Mouse (Mus musculus) v-Abl transformed pro-B cells (cell line): ENCODE results near the gene Rcvrn.

Experiments
- in situ Hi-C, 2 experiments: fragments of 400-800 bp; cut with MboI; formaldehyde crosslinking; loops; one replicate each; pipeline ENCODE4 v1.15.1; 2025; ENCODE audit not compliant: unreplicated experiment in 2 of 2

Gene Rcvrn

DNA sequence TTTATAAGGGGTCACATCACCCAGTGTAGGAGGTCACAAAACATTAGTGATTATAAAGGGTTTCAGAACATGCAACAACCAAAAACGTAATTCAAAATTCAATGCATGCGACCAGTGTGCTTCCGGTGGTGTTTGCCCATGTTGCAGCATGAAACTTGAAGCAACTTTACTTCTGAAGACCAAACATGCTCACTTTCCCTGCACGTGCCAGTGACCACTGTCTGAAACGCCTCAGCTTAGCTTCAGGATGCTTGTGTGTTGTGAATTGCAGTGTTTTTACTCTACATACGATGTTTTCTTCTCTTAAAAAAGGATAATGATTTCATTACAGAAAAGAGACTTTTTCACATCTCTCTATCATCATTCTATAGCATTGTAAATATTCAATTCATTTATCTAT lies 43.2 kb downstream of the Rcvrn start:
- in situ Hi-C loops: no loop called here

GRCm38 (mm10) chr11:67738846-67739490 lies 43.8 kb downstream of the Rcvrn start:
- in situ Hi-C loops: no loop called here

- in situ Hi-C loops: no loop called here
Measured at GRCm38 (mm10) chr11:67741569-67741968, 46.4 kb downstream of the Rcvrn start.
